In the genomic region with DNA sequence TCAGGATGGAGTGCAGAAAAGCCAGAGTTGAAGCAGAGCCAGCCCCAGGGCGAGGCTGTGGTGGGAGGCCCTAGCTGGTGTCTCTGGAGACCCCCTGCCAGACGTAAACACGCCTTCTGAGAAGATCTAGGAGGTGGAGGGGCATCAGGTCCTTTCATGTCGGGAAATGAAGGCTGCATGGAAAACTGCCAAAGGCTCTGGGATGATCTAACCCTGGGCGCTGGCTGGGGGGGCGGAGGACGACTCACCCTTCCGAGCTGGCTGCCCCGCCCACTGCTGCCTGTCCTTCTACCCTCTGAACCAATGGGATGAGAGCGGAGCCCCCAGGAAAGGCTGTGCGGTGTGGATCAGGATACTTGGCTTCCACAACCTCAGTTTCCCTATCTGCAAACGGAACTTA, we compare ENCODE assay signal across 10 mouse cellular contexts. TPM values are rescaled to one million over a fixed set of nuclear protein-coding genes. Genes with fewer than 3 reads are reported as not detected.
DNase-seq lines count a peak whose midpoint lies in the region; ATAC-seq lines count a peak whose summit lies in the region.
"Had no signal": no experiment of that assay in that cellular context is flagged by ENCODE, and none has a peak within 500 bp of the region (broad histone marks: within the 10 kb centered on the region; RNA-seq: fewer than 3 reads in every experiment).

No protein-coding gene starts in this region.

- 73% methylated on average over 12 of the region's 12 CpGs for WGBS in embryonic facial prominence, embryonic 13.5 days
- 89% methylated on average over 12 of the region's 12 CpGs for WGBS in embryonic facial prominence, embryonic 10.5 days
- WGBS in heart, embryonic 12.5 days: 44% methylated on average over 12 of the region's 12 CpGs
- 68% methylated on average over 12 of the region's 12 CpGs for WGBS in midbrain, embryonic 16.5 days

- H3K4me3 ChIP-seq in embryonic facial prominence, embryonic 13.5 days: no peak overlapping the region
- H3K4me3 ChIP-seq in embryonic facial prominence, embryonic 10.5 days: no peak overlapping the region
- H3K4me3 ChIP-seq in heart, embryonic 12.5 days: no peak overlapping the region
- no peak overlapping the region for H3K4me3 ChIP-seq in midbrain, embryonic 16.5 days (ENCODE audit: low read depth, low read length)

- no peaks in the 10 kb centered on the region; the same call in 1 of the 2 replicates for H3K9me3 ChIP-seq in embryonic facial prominence, embryonic 13.5 days
- peaks cover 22% of the 10 kb centered on the region for H3K9me3 ChIP-seq in embryonic facial prominence, embryonic 10.5 days
- H3K9me3 ChIP-seq in heart, embryonic 12.5 days (replicated peaks): peaks cover 7% of the 10 kb centered on the region
- no peaks in the 10 kb centered on the region for H3K9me3 ChIP-seq in midbrain, embryonic 16.5 days (replicated peaks; ENCODE audit: control insufficient read depth, low read length, poor library complexity, severe bottlenecking)

- ATAC-seq in embryonic facial prominence, embryonic 13.5 days (ENCODE audit: insufficient number of reproducible peaks, insufficient read depth, low FRiP score, low TSS enrichment, low read depth): 0 out of 2 replicates have a peak, but pooled peaks have one; percentile 1
- peak; percentile 45; the same call in 1 of the 2 replicates for ATAC-seq in heart, embryonic 12.5 days (ENCODE audit: insufficient number of reproducible peaks, low FRiP score)
- ATAC-seq in midbrain, embryonic 16.5 days: no peak

- no peak overlapping the region for H3K4me2 ChIP-seq in embryonic facial prominence, embryonic 13.5 days
- H3K4me2 ChIP-seq in heart, embryonic 12.5 days: peak overlapping the region; percentile 16; the same call in 1 of the 2 replicates
- no peak overlapping the region for H3K4me2 ChIP-seq in midbrain, embryonic 16.5 days (ENCODE audit: low read length)

- H3K27me3 ChIP-seq in embryonic facial prominence, embryonic 13.5 days: no peaks in the 10 kb centered on the region
- no peaks in the 10 kb centered on the region for H3K27me3 ChIP-seq in embryonic facial prominence, embryonic 10.5 days (replicated peaks; ENCODE audit: low read depth, poor library complexity, severe bottlenecking)
- no peaks in the 10 kb centered on the region for H3K27me3 ChIP-seq in heart, embryonic 12.5 days (replicated peaks)
- no peaks in the 10 kb centered on the region for H3K27me3 ChIP-seq in midbrain, embryonic 16.5 days (ENCODE audit: control insufficient read depth, insufficient read depth, low read depth, low read length)

- peak overlapping the region; percentile 44; the same call in 1 of the 2 replicates for H3K27ac ChIP-seq in embryonic facial prominence, embryonic 13.5 days
- no peak overlapping the region for H3K27ac ChIP-seq in embryonic facial prominence, embryonic 10.5 days (replicated peaks)
- peak overlapping the region; percentile 84 for H3K27ac ChIP-seq in heart, embryonic 12.5 days (ENCODE audit: poor library complexity, severe bottlenecking)
- no peak overlapping the region for H3K27ac ChIP-seq in midbrain, embryonic 16.5 days (ENCODE audit: low read length)
- H3K27ac ChIP-seq: liver, embryonic 14.5 days had no signal

- H3K36me3 ChIP-seq in embryonic facial prominence, embryonic 13.5 days: peaks cover 59% of the 10 kb centered on the region
- peaks cover 94% of the 10 kb centered on the region for H3K36me3 ChIP-seq in embryonic facial prominence, embryonic 10.5 days (replicated peaks)
- H3K36me3 ChIP-seq in heart, embryonic 12.5 days: peaks cover 22% of the 10 kb centered on the region; the same call in 1 of the 2 replicates
- peaks cover 2% of the 10 kb centered on the region; the same call in 1 of the 2 replicates for H3K36me3 ChIP-seq in midbrain, embryonic 16.5 days (ENCODE audit: control insufficient read depth, insufficient read depth, low read length)

- no peak for DNase-seq in embryonic facial prominence, embryonic 10.5 days (ENCODE audit: low spot score)
- DNase-seq in R1 (ENCODE audit: low read depth, low spot score): peak; percentile 87
- peak; percentile 62 to 78 for DNase-seq in lung, adult 18-20 months
- no peak for DNase-seq in right cerebral cortex, postnatal 14 days
- no peak for DNase-seq in cerebellum, adult 8-10 months
- DNase-seq: B cell, adult 2 months had no signal

- peaks cover 66% of the 10 kb centered on the region for H3K4me1 ChIP-seq in embryonic facial prominence, embryonic 13.5 days
- H3K4me1 ChIP-seq in embryonic facial prominence, embryonic 10.5 days: peaks cover 37% of the 10 kb centered on the region
- peaks cover 76% of the 10 kb centered on the region for H3K4me1 ChIP-seq in heart, embryonic 12.5 days (replicated peaks)
- H3K4me1 ChIP-seq in midbrain, embryonic 16.5 days (ENCODE audit: control insufficient read depth, insufficient read depth, low read length): peaks cover 18% of the 10 kb centered on the region

- H3K9ac ChIP-seq in embryonic facial prominence, embryonic 13.5 days: no peak overlapping the region
- H3K9ac ChIP-seq in heart, embryonic 12.5 days: peak overlapping the region; percentile 15; the same call in 1 of the 2 replicates
- no peak overlapping the region for H3K9ac ChIP-seq in midbrain, embryonic 16.5 days (ENCODE audit: low read depth, low read length)
- H3K9ac ChIP-seq: liver, embryonic 14.5 days had no signal

RNA-seq across cellular contexts. Expression of a gene that starts 16.4 kb away (rescaled TPM):
- 130 TPM in 2 replicates for polyA plus RNA-seq in embryonic facial prominence, embryonic 13.5 days (2015; fragmentation: Nextera tagmentation; extraction: Ambion mirVana)
- 114 and 122 TPM in 2 replicates for polyA plus RNA-seq in embryonic facial prominence, embryonic 10.5 days (2016; fragmentation: Nextera tagmentation; extraction: Ambion mirVana)
- polyA plus RNA-seq in heart, embryonic 12.5 days (2016; fragmentation: Nextera tagmentation; extraction: Ambion mirVana): 64.8 and 72.8 TPM in 2 replicates
- polyA plus RNA-seq in midbrain, embryonic 16.5 days (2015; fragmentation: Nextera tagmentation; extraction: Ambion mirVana): 74.3 and 81.5 TPM in 2 replicates

Comparison
In these comparisons a context has a peak if more than half of its experiments do, and no peak if none do; other contexts are left out.
1. H3K27ac ChIP-seq: peak in embryonic facial prominence, embryonic 13.5 days (single experiment) and heart, embryonic 12.5 days (single experiment); none in embryonic facial prominence, embryonic 10.5 days (single experiment) and midbrain, embryonic 16.5 days (single experiment).
2. DNase-seq: peak in R1 (single experiment) and lung, adult 18-20 months (2 of 2); none in embryonic facial prominence, embryonic 10.5 days (single experiment), right cerebral cortex, postnatal 14 days (single experiment) and cerebellum, adult 8-10 months (single experiment).